Mouse (Mus musculus): Measurements from ENCODE around the gene Ccdc87.
"Not testable (repeated sequence)": the region's sequence is repeated elsewhere in the genome, so short reads cannot be mapped to it uniquely, and the experiment has no call there.

The Ccdc87 gene

DNA sequence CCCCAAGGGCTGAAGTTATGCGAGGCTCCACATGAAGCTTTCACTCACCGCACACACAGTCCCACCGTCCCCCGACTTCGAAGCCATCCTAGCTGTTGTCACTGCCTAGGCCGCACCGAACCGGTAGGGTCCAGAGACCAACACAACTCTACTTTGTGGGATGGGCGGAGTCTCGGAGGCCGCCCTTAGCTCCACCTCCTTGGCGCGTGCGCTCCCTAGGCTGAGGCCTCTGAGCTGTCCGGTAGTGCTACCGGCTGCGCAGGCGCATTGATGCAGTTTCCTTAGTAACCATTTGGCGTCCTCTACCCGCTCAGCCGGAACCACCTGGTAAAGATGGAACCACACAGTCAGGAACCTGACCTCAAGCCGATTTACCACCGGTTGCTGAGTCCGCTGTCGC, at the start of gene Ccdc87, which contains the start of gene Ccs:
Ccdc87 (plus strand) TSS at position 218 of the 400 bp plus-strand sequence.
Ccs (minus strand) TSS at position 184 of the 400 bp plus-strand sequence.
- DNase-seq = peak; percentile 97

DNA sequence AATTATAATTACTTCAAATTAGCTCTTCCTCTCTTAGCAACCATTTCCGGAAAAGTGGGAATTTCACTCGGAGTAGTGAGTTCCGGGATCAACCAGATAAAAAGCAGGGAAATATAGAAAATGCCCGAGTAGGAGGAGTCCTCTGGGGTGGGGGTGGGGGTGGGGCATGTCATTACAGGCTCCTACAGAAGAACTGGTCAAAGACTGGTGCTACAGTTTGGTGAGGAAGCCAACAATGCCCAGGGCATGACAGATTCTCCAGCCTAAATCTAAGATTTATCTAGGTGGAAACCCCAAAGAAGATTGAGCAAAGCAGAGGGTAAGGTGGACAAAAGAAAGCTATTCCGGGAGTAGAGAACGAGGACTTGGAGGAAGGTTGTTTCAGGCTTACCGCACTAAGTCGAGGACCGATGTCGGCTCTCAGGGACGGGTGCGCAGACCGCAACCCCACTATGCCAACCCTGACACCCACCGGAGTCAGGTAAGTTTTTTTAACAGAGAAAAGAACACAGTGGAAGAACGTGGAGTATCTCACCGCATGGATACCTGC, 45.8 kb upstream of the Ccdc87 start:
- no peak for DNase-seq

DNA sequence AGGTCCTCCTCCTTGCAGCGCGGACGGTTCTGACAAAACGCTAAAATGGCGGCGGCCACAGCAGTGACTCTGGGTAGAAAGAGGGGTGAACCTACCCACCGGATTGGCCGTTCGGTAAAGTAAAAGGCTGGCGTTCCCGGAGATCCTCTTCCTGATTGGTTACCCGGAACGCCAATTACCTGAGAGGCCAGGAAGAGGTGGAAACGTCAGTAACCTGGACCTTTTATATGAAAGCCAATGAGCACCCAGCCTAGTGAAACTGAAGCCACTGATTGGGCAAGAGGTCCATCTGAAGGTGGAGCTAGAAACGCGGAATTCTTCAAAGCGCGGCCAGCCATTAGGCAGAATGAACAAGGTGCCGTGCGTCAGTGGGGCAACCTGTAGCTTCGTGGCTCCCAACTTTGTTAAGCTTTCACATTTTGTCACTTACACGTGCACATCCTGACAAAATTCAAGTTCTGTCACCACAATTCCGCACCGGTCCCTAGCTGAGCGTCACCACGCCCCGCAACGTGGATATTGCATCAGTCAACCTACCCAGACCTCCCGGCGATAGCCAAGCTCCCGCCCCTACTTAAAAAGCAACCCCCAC, 45.2 kb upstream of the Ccdc87 start, which contains the start of gene Rbm4:
Rbm4 (minus strand) TSS at position 71 of the 592 bp plus-strand sequence.
- DNase-seq = peak; percentile 96

GRCm38 (mm10) chr19:4795929-4796328, 43.2 kb upstream of the Ccdc87 start:
- no peak for DNase-seq

GRCm38 (mm10) chr19:4797846-4798245, 41.3 kb upstream of the Ccdc87 start:
- DNase-seq = no peak

- no peak for DNase-seq
Observed at GRCm38 (mm10) chr19:4799083-4799482, 40.1 kb upstream of the Ccdc87 start.

GRCm38 (mm10) chr19:4802691-4803091, 36.5 kb upstream of the Ccdc87 start:
- no peak for DNase-seq

DNA sequence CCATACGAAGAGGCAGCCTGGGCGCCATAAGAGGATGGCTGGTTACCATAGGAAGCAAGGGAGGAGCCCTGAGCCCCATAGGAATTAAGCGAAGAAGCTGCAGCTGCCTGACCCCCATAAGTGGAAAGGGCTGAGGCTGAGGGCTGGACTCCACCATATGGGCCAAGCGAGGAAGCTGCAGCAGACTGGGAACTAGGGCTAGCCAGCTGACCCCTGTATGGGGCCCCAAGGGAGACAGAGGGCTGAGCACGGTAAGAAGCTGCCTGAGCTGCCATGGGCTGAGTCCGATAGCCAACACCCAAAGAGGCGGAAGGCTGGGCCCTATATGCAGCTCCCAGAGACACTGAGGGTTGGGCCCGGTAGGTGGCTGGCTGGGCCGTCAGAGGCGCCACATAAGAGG, 35.9 kb upstream of the Ccdc87 start:
- no peak for DNase-seq

DNA sequence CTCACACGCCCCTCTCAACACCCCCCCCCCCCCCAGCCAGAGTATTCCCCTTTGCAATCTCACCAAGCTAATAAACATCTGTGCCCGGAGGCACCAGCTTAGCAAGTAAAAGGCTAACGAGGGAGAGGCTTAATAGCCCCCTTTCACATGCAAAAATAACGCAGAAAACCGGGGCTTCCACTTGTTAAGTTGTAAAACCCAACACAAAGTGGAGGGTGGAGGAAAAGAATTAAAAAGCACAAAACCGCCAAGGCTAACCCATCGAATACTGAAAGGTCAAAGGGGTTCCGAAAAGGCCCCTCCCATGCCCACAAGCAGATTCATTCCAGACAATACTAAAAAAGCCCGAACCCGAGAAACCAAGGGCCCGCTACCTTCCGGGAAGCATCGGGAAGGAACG, 28.9 kb upstream of the Ccdc87 start:
- no peak for DNase-seq

DNA sequence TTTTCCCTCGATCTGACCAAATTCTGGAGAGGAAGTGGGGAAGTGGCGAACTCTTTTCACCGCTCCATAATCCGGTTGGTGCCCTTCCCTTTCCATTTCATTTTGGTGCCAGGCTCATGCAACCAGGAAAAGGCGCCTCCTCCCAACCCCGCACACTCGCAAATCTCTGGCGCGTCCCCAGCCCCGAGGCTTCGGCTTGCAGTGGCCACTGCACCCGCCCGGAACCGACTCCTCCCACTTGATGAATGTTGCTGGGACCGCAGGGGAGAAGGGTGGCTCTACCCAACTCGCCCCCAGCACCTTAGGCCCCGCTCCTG, 28.5 kb upstream of the Ccdc87 start:
- DNase-seq = no peak

DNA sequence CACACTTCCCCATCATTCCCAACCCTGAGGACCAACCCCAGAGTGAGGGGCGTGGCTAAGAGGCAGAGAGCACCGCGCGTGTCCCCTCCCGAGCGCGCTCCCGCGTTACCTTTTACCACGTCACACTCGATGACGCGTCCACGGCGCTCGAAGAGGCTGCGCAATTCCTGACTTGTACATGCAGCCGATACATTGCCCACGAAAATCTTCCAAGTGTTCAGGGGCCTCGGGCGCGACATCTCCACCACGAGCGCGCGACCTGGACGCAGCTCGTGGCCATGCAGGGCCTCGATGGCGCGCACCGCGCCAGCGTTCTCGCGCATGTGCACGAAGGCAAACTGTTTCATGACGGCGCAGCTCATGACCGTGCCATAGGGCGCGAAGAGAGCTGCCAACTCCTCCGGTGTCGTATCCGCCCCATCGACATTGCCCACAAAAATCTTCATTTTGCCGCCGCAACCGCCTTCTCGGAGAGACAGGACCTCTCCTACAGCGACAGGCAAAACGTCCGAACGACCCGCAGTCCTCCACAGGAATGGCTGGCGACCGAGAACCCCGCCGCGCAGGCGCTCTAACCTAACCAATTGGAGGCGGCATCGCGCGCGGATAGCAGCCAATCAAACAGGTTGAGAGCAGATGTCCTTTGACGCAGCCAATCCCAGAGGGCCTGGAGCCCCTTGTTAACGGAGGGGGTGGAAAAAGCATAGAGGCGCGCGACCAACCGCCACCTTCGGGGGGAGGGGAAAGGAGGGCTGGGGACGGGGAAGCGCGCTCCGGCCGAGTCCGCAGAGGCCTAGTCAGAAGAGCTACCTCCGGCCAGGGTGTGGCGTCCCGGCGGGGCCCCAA, 27.9 kb upstream of the Ccdc87 start, which contains the start of the genes Gm21992 and Rbm14:
Gm21992 (minus strand) TSS at position 550 of the 846 bp plus-strand sequence.
Rbm14 (minus strand) TSS at position 572 of the 846 bp plus-strand sequence.
- peak; percentile 99 for DNase-seq

GRCm38 (mm10) chr19:4811909-4812242, 27.3 kb upstream of the Ccdc87 start:
- DNase-seq = no peak

DNA sequence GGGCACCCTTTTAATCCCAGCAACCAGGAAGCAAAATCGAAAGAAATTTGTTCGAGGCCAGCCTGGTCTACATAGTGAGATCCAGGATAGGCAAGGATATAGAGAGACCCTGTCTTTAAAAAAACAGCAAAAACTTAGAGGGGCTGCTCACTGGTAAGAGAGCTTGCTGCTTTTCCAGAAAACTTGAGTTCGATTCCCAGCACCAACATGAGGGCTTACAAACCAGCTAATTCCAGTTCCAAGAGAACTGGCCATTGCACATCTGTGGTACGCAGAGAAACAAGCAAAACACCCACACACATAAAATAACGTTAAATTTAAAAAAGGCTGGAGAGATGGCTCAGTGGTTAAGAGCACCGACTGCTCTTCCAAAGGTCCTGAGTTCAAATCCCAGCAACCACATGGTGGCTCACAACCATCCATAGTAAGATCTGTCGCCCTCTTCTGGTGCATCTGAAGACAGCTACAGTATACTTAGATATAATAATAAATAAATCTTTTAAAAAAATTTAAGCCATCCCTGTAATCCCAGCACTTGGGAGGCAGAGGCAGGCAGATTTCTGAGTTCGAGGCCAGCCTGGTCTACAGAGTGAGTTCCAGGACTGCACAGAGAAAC, 26.7 kb upstream of the Ccdc87 start:
- not testable (repeated sequence) for DNase-seq

DNA sequence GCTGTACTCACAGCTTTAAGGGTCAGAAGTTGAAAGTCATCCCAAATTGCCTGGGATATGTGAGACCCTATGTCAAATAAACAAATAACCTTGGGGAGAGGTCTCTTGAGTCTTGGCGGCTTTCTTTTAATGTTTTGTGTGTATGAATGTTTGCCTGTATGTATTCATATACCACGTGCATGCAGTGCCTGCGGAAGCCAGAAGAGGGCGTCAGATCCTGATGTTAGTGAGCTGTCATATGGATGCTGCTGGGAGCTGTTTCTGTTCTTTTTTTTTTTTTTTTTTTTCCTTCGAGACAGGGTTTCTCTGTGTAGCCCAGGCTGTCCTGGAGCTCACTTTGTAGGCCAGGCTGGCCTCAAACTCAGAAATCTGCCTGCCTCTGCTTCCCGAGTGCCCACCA, 26.2 kb upstream of the Ccdc87 start:
- DNase-seq = peak; percentile 14

GRCm38 (mm10) chr19:4817182-4817835, 21.9 kb upstream of the Ccdc87 start:
- no peak for DNase-seq

DNA sequence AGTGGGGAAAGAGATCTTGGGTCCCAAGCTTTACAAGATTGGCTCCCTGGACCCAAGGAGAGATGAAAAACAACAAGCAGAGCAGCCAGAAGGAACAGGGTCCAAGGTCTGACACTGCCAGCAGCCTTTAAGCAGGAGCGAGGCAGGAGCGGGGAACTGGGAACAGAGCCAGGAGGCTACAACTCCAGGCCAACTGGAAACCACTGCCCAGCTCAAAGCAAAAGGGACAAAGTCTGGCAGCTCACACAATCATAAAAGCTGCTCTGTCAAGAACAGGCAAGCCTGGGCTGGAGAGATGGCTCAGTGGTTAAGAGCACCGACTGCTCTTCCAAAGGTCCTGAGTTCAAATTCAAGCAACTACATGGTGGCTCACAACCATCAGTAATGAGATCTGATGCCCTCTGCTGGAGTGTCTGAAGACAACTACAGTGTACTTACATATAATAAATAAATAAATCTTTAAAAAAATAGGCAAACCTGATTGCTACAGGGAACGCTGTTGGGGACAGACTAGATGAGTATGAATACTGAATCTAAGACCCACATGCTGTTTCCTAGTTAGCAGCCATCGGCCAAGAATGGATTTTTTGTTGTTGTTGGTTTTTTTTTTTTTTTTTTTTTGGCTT, 18.4 kb upstream of the Ccdc87 start:
- DNase-seq = no peak

GRCm38 (mm10) chr19:4828444-4829114, 10.6 kb upstream of the Ccdc87 start:
- peak; percentile 7 for DNase-seq

DNA sequence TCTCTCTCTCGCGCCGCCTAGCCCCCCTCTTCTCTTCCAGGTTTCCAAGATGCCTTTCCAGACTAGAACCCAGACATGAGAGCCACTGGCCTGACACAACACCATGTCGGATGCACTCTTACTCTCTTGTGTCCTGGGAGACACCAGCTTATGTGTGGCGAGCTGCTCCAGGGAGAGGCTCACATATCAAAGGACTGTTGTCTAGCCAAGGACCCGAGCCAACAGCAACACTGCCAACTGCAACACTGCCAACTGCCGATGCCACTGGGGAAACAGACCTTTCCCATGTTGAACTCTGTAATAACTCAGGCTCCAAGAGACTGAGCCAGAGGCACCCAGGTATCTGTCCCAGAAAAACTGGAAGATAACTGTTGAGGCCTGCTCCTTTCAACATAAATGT, 10.0 kb upstream of the Ccdc87 start:
- DNase-seq = no peak

- no peak for DNase-seq
Observed at GRCm38 (mm10) chr19:4833977-4834376, 5.2 kb upstream of the Ccdc87 start.

GRCm38 (mm10) chr19:4836096-4836495, 3.1 kb upstream of the Ccdc87 start:
- no peak for DNase-seq

DNA sequence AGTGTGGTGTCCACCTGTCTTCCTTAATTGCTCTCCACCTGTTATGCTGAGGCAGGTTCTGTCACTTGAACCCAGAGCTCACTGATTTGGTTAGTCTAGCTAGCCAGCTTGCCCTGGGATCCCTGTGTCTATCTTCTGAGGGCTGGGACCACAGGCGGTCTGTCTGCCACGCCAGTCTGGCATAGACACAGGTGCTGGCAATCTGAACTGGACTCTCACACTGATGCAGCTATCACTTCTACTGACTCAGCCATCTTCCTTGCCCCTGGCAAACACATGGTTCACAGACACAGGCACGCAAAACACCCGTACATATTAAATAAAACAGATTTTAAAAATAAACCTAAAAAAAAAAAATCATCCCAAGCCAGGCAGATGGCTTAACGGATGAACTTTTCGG, 2.1 kb upstream of the Ccdc87 start:
- DNase-seq = no peak

DNA sequence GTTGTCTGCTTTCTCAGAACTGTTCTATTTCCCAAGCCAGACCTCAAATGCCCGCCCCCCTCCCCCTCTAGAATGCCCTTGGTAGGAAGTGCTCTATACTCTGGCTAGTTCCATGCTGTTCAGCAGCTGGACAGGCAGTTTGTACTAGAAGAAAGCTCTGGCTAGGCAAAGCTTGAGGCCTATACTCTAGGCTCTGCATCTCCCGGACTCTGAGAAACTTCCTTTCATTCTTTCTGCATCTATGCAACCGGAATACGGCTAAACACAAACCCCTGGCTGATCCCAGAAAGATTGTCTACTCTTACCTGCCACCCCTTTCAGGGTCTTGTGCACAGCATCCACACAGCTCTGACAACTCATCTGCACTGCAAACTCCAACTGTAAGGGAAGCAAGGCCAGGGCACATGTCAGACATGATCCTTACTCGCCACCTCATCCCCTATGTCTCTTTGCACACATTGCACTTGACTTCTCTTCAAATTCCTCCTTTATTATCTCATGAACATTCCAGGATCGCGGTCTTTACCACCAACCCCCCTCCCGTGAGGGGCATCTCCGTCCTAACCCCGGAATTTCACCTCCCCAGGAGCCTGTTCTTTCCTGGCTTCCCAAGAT, 533 bp upstream of the Ccdc87 start:
- DNase-seq = no peak

Data from embryo, embryonic 11 days (tissue).